Mouse (Mus musculus) right cerebral cortex, postnatal 36 days (tissue): ENCODE data around the gene Hoxb4.

Experiments used
- DNase-seq, 2 experiments: peaks; one replicate each; pipeline ENCODE4 v3.0.0; 2022; ENCODE audit warnings: low spot score in 2 of 2, mixed read lengths in 1 of 2

Gene Hoxb4

GRCm38 (mm10) chr11:96349491-96350340 lies 31.6 kb downstream of the Hoxb4 start:
- no peak for DNase-seq

- no peak for DNase-seq
Measured at GRCm38 (mm10) chr11:96350341-96350624, 32.2 kb downstream of the Hoxb4 start, which contains the start of gene Hoxb2. Gene Hoxb2, plus strand, starts transcription at chr11:96350525.

- DNase-seq: no peak
Measured at GRCm38 (mm10) chr11:96350791-96351190, 32.7 kb downstream of the Hoxb4 start.

- DNase-seq: no peak
Measured at GRCm38 (mm10) chr11:96351312-96351711, 33.2 kb downstream of the Hoxb4 start.

- DNase-seq: no peak
Measured at GRCm38 (mm10) chr11:96351831-96352230, 33.8 kb downstream of the Hoxb4 start.

GRCm38 (mm10) chr11:96352691-96353521 lies 34.8 kb downstream of the Hoxb4 start:
- DNase-seq: no peak

GRCm38 (mm10) chr11:96353522-96353841 lies 35.4 kb downstream of the Hoxb4 start:
- no peak for DNase-seq

- no peak for DNase-seq
Measured at GRCm38 (mm10) chr11:96353939-96354338, 35.9 kb downstream of the Hoxb4 start.

GRCm38 (mm10) chr11:96354376-96354775 lies 36.3 kb downstream of the Hoxb4 start:
- no peak for DNase-seq

- DNase-seq: no peak
Measured at GRCm38 (mm10) chr11:96354801-96355311, 36.8 kb downstream of the Hoxb4 start.

GRCm38 (mm10) chr11:96363807-96364206 lies 45.7 kb downstream of the Hoxb4 start:
- no peak for DNase-seq

GRCm38 (mm10) chr11:96365441-96366091 lies 47.5 kb downstream of the Hoxb4 start, which contains the start of gene Hoxb1:
Gene Hoxb1, plus strand, starts transcription at chr11:96365752.
- DNase-seq: no peak

GRCm38 (mm10) chr11:96366092-96367041 lies 48.3 kb downstream of the Hoxb4 start:
- DNase-seq: no peak

- DNase-seq: no peak
Measured at GRCm38 (mm10) chr11:96367141-96367540, 49.1 kb downstream of the Hoxb4 start.

GRCm38 (mm10) chr11:96368686-96369085 lies 50.6 kb downstream of the Hoxb4 start:
- no peak for DNase-seq

- DNase-seq: no peak
Measured at GRCm38 (mm10) chr11:96369140-96369539, 51.1 kb downstream of the Hoxb4 start.
